Mouse (Mus musculus) monocyte, adult 2 months (primary cell): Measurements from ENCODE around the gene Suclg1.

ENCODE experiments used
- DNase-seq, 2 experiments: peaks; one replicate each; pipeline ENCODE4 v3.0.0; 2022; ENCODE audit warnings: low spot score in 2 of 2, low read depth in 1 of 2

Suclg1 gene

DNA sequence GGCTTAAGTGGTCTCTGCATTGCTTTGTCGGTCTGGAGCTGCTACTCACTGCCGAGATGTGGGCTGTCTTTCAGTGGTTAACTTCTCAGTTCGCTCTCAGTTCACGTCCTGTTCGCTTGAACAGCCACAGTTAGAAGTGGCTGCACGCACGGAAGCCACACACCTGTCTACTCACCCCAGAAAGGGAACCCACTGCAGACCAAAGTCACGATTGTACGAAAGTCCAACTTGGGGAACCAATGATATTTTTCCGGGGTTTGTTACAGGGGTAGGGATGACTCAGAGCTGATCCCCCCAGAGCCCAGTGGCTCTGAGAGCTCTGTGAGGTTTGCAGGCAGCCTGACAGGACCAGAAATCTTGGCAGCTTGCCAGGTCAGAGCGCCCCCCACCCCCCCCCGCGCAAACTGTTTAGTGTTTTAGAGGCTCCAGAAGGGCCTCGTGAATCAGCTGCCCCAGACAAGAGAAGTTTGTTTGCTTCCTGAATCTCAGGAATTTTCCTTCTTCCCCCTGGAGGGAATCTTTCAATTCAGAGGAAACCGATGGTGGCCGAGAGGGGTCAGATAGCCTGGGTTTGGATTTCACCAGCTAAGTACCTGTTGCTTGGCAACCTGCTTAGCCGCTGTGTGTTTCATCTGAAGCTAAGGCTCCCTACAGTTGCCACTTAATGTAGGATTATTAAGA, 66.9 kb downstream of the Suclg1 start:
- DNase-seq: no peak

DNA sequence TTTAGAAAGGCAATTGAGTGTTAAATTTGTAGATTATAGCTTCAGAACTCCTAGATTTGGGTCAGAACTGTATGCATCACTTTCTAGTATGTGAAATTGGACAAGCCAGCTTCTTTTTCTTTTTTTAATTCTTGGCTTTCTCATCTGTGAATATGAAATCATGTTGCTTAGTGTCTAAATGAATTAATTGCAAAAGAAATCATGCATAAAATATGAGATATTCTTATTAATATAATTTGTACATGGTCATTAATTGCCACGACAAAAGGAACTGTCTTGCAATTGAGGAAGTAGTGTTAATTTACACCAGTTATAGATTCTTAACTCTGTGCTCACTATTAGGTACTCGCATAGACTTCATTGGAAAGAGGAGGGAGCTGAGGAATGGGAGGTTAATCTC, 74.1 kb downstream of the Suclg1 start:
- DNase-seq: no peak
